Mouse (Mus musculus) stomach, postnatal 0 days (tissue): ENCODE data around the gene Traf5.

Source experiments
- CTCF ChIP-seq: IDR thresholded peaks from 2 replicates; pipeline ENCODE4 v1.5.1; 2016; ENCODE audit warnings: antibody characterized with exemption, low read depth, mild to moderate bottlenecking, moderate library complexity
- EP300 ChIP-seq: optimal IDR thresholded peaks from 2 replicates; pipeline ENCODE3; 2016; ENCODE audit warnings: antibody characterized with exemption

GRCm38 (mm10) chr1:192100742-192101141 lies 8.4 kb upstream of the Traf5 start:
- TF ChIP-seq CTCF (no peak), EP300 (no peak)
